Mouse (Mus musculus) megakaryocyte, adult 5-6 weeks (primary cell): ENCODE measurements around the gene 1700001K19Rik. TPM values are rescaled to one million over a fixed set of nuclear protein-coding genes. Genes with fewer than 3 reads are reported as not detected.

Source experiments
- total RNA-seq, 2 experiments: library from RNA; stranded (forward) in 1 of 2; stranded (reverse) in 1 of 2; fragments of 153-499, 151-499 nt in 1 of 2; fragments of 221-1000, 200-1000 nt in 1 of 2; gene quantifications; 2 replicates each; pipeline versions ENCODE4 v1.2.3 to v1.2.4; 2015 to 2017

Gene 1700001K19Rik
- total RNA-seq, 2 experiments from 2014 or later: not detected

Other genes with a start within 250 kb of the 1700001K19Rik start
- gene Ppp2r5c, start 235.5 kb downstream of the 1700001K19Rik start, total RNA-seq (2015): 164 and 178 TPM in 2 replicates
- gene Ppp2r5c, start 235.5 kb downstream of the 1700001K19Rik start, total RNA-seq (2017): 293 and 306 TPM in 2 replicates
- gene Dync1h1, start 81.2 kb downstream of the 1700001K19Rik start, total RNA-seq (2015): 63.1 and 64.4 TPM in 2 replicates
- gene Dync1h1, start 81.2 kb downstream of the 1700001K19Rik start, total RNA-seq (2017): 84.0 and 121 TPM in 2 replicates
- 343 and 353 TPM in 2 replicates for gene Hsp90aa1, start 20.1 kb upstream of the 1700001K19Rik start, total RNA-seq (2015)
- 494 and 587 TPM in 2 replicates for gene Hsp90aa1, start 20.1 kb upstream of the 1700001K19Rik start, total RNA-seq (2017)
- 24.2 and 24.7 TPM in 2 replicates for gene Wdr20, start 55.3 kb upstream of the 1700001K19Rik start, total RNA-seq (2015)
- 28.5 and 37.5 TPM in 2 replicates for gene Wdr20, start 55.3 kb upstream of the 1700001K19Rik start, total RNA-seq (2017)
- 1.5 and 1.6 TPM in 2 replicates for gene Mok, start 158.3 kb upstream of the 1700001K19Rik start, total RNA-seq (2015)
- gene Mok, start 158.3 kb upstream of the 1700001K19Rik start, total RNA-seq (2017): 1.4 and 1.6 TPM in 2 replicates
- 3.3 and 4.5 TPM in 2 replicates for gene Zfp839, start 167.6 kb upstream of the 1700001K19Rik start, total RNA-seq (2015)
- 5.5 and 6.2 TPM in 2 replicates for gene Zfp839, start 167.6 kb upstream of the 1700001K19Rik start, total RNA-seq (2017)
- 20.3 and 31.8 TPM in 2 replicates for gene Cinp, start 206.5 kb upstream of the 1700001K19Rik start, total RNA-seq (2015)
- 32.5 and 36.4 TPM in 2 replicates for gene Cinp, start 206.5 kb upstream of the 1700001K19Rik start, total RNA-seq (2017)
- 3.1 and 3.7 TPM in 2 replicates for gene Tecpr2, start 206.6 kb upstream of the 1700001K19Rik start, total RNA-seq (2015)
- gene Tecpr2, start 206.6 kb upstream of the 1700001K19Rik start, total RNA-seq (2017): 3.5 and 5.0 TPM in 2 replicates